Mouse (Mus musculus) cortical plate, adult 2 months (tissue): Measurements from ENCODE around the gene Polr2e. TPM values are rescaled to one million over a fixed set of nuclear protein-coding genes. Genes with fewer than 3 reads are reported as not detected.
"Not testable (repeated sequence)": the region's sequence is repeated elsewhere in the genome, so short reads cannot be mapped to it uniquely, and the experiment has no call there.

Source experiments
- H3K27ac ChIP-seq: fragments of 200-500 bp; 2 replicates; pipeline ENCODE4 v1.5.1; 2012; ENCODE audit warnings: low read length, control low read depth, inconsistent platforms; ENCODE audit not compliant: insufficient read depth
- H3K4me1 ChIP-seq: fragments of 200-500 bp; 2 replicates; pipeline ENCODE4 v1.6.1; 2011; ENCODE audit warnings: low read length; ENCODE audit not compliant: control insufficient read depth, insufficient read depth
- H3K4me3 ChIP-seq: fragments of 200-500 bp; 2 replicates; pipeline ENCODE4 v1.5.1; 2011; ENCODE audit warnings: mild to moderate bottlenecking, low read length, control low read depth; ENCODE audit not compliant: insufficient read depth
- CTCF ChIP-seq: fragments of 200-500 bp; IDR thresholded peaks from 2 replicates; pipeline ENCODE4 v1.5.1; 2011; ENCODE audit warnings: mild to moderate bottlenecking, control low read depth, low read length; ENCODE audit not compliant: insufficient read depth; ENCODE audit errors: extremely low read depth
- POLR2A ChIP-seq: fragments of 200-500 bp; IDR thresholded peaks from 2 replicates; pipeline ENCODE4 v1.6.1; 2011; ENCODE audit warnings: mild to moderate bottlenecking, low read length, control low read depth; ENCODE audit not compliant: insufficient read depth; ENCODE audit errors: extremely low read depth
- polyA plus RNA-seq: library from polyadenylated mRNA; depleted of rRNA; stranded (reverse); fragments of >200 nt; gene quantifications from 2 replicates; pipeline ENCODE4 v1.2.3, GENCODE M21; 2012

Gene Polr2e
- polyA plus RNA-seq, 1 experiment = 236 TPM

DNA sequence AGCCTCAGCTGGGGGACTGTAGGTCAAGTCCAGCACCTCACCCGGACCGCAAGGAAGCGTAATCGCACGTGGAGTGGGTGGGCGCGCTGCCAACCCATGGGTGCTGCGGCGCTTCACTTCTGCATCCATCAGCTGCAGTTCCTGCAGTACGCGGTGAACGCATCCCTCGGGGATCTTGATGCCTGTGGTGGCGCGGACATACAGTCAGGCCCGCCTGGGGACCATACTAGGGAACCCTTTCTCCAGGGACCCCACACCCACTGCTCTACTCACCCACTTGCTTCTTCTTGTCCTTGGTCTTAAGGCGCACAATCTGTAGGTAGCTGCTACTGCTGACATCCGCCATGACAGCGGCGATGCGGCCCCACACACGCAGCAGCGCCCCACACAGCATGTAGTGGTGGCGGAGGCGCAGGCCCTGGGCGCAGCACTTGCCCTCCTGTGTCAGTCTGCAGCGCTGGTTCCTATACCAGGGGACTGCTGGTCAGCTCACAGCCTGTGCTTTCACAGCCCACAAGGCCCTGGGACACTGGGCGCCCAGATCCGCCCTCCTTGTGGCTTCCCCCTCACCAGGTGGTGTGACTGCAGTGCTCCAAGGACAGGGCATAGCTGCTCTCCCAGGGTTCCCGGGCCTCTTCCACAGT lies 18.2 kb upstream of the Polr2e start:
- H3K4me1 ChIP-seq = no peaks in the 10 kb centered on the region; the same call in 1 of the 2 replicates
- no peak overlapping the region for H3K4me3 ChIP-seq
- TF ChIP-seq POLR2A (no peak), CTCF (no peak)
- H3K27ac ChIP-seq = no peak overlapping the region

- Histone ChIP-seq H3K27ac (no peak overlapping the region), H3K4me1 (no peaks in the 10 kb centered on the region; the same call in 1 of the 2 replicates), H3K4me3 (no peak overlapping the region)
- no peak for TF ChIP-seq CTCF
These were observed 17.5 kb upstream of the Polr2e start for GRCm38 (mm10) chr10:80056976-80057682.

GRCm38 (mm10) chr10:80056506-80056905 lies 16.9 kb upstream of the Polr2e start:
- TF ChIP-seq POLR2A (no peak), CTCF (no peak)
- no peak overlapping the region for H3K4me3 ChIP-seq
- H3K27ac ChIP-seq = no peak overlapping the region
- H3K4me1 ChIP-seq = no peaks in the 10 kb centered on the region; the same call in 1 of the 2 replicates

DNA sequence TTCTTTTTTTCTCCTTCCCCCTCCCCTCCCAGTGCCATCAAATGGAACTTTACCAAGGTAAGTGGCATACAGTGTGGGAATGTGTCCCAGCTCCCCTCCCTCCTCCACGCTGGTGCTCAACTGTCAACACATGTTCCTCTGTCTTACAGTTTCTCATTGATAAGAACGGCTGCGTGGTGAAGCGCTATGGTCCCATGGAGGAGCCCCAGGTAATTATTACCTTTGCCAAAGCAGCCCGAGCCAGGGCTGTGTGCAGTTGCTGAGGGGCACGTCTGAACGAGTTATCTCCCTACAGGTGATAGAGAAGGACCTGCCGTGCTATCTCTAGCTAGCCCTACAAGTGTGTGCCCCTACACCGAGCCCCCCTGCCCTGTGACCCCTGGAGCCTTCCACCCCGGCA lies 16.3 kb upstream of the Polr2e start:
- H3K4me3 ChIP-seq = no peak overlapping the region; the same call in 1 of the 2 replicates
- H3K27ac ChIP-seq = no peak overlapping the region
- no peak for TF ChIP-seq CTCF
- TF ChIP-seq POLR2A = no peak
- H3K4me1 ChIP-seq = no peaks in the 10 kb centered on the region; the same call in 1 of the 2 replicates

- Histone ChIP-seq H3K27ac (no peak overlapping the region), H3K4me1 (no peaks in the 10 kb centered on the region; the same call in 1 of the 2 replicates), H3K4me3 (peak overlapping the region; percentile 2; the same call in 1 of the 2 replicates)
- TF ChIP-seq POLR2A (peak; percentile 13; the same call in 1 of the 2 replicates), CTCF (no peak)
These were observed 15.8 kb upstream of the Polr2e start for GRCm38 (mm10) chr10:80055364-80055763.

DNA sequence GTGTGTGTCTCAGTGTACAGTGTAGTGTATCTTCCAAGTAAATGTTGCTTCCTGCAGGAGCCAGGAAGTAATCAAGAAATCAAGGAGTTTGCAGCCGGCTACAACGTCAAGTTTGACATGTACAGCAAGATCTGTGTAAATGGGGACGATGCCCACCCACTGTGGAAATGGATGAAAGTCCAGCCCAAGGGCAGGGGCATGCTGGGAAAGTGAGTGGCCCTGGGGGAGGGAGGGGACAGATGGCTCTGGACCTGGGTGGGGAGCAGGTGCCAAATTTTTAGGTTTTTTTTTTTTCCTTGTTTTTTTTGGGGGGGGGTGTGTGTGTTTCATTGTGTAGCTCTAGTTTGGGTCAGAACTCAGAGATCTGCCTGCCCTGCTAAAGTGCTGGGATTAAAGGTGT lies 15.3 kb upstream of the Polr2e start:
- not testable (repeated sequence) for H3K27ac ChIP-seq, H3K4me1 ChIP-seq
- H3K4me3 ChIP-seq = peak overlapping the region; percentile 75

GRCm38 (mm10) chr10:80053831-80054815 lies 14.5 kb upstream of the Polr2e start:
- peak overlapping the region; percentile 75 for H3K4me3 ChIP-seq
- no peaks in the 10 kb centered on the region; the same call in 1 of the 2 replicates for H3K4me1 ChIP-seq
- TF ChIP-seq POLR2A (no peak), CTCF (no peak)
- peak overlapping the region; percentile 97 for H3K27ac ChIP-seq

- TF ChIP-seq CTCF (no peak), POLR2A (peak; percentile 85)
- H3K27ac ChIP-seq = peak overlapping the region; percentile 97
- peak overlapping the region; percentile 75 for H3K4me3 ChIP-seq
- H3K4me1 ChIP-seq = no peaks in the 10 kb centered on the region; the same call in 1 of the 2 replicates
These were observed 13.7 kb upstream of the Polr2e start for GRCm38 (mm10) chr10:80053259-80053780.

- TF ChIP-seq CTCF (no peak), POLR2A (no peak)
- H3K4me1 ChIP-seq = no peaks in the 10 kb centered on the region; the same call in 1 of the 2 replicates
- no peak overlapping the region for H3K4me3 ChIP-seq
- H3K27ac ChIP-seq = no peak overlapping the region
These were observed 12.8 kb upstream of the Polr2e start for GRCm38 (mm10) chr10:80052374-80052764.
